Mouse (Mus musculus): ENCODE results near the gene Vdr.

The Vdr gene

GRCm38 (mm10) chr15:97920306-97920705 is 9.9 kb upstream of the Vdr start:
- no peak for DNase-seq (ENCODE audit: low read depth, low spot score)

- no peak for DNase-seq (ENCODE audit: low read depth, low spot score)
Observed at GRCm38 (mm10) chr15:97919217-97919616, 8.8 kb upstream of the Vdr start.

- no peak for DNase-seq (ENCODE audit: low read depth, low spot score)
Observed at GRCm38 (mm10) chr15:97917994-97918393, 7.6 kb upstream of the Vdr start.

DNA sequence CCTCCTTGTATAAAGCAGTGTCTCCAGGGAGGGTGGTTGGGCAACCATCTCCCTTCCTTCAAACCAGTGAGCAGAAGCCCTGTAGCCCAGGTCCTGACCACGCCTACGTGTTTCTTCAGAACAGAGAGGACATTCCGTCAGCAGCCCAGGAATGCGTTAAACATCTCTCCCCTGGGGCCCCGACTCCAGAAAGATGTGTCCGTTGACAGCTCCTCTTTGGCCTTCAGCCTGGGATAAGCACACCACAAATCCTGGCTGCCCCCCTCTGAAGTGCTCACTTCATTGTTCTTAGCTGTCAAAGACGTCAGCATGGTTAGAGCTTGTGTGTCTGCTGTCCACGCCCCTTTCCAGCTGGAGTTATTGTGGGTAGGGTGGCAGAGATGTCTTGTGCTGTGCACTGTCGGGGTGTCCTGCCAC is 3.9 kb upstream of the Vdr start:
- peak; percentile 63 for DNase-seq (ENCODE audit: low read depth, low spot score)

DNA sequence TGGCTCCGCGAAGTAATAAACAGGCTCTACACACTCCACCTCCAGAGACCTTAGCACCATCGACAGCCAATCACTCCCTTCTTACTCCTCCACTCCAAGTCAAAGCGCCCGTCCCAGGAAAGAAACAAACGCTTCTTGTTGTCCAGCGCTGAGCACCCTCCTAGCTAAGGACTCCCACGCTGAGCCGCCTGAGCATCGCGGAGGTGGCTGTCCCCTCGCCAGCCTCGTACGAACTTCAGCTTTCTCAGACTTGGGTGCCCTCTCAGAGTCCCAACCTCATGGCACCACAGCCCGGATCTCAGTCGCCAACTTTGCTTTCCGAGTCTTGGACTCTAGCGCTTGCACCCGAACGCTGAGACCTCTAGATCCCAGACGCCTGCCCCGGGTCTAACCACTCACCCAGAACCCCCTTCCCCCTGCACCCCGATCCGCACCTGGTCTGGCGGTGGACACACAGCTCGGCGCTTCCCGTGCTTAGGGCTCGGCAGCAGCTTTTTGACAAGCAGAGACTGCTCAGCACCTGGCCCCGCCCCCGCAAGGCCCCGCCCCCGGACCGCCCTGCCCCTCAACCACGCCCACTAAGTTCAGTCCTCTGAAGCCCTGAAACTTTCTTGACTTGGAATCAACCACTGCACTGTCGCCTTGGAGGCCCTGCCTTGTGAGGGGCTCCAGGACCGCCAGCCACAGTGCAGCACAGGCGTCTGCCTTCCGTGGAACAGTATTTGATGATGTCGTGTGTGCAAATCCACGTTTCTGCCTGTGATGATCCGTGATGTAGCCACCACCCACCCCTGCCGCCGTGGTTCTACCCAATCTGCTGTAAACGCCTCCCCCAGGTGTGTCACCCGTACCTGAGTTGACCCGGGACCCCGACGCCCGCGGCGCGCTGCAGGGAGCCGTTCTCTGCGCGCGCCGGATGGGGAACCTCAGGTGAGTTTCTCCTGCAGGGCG is 2.4 kb downstream of the Vdr start:
- DNase-seq (ENCODE audit: low read depth, low spot score): no peak

DNA sequence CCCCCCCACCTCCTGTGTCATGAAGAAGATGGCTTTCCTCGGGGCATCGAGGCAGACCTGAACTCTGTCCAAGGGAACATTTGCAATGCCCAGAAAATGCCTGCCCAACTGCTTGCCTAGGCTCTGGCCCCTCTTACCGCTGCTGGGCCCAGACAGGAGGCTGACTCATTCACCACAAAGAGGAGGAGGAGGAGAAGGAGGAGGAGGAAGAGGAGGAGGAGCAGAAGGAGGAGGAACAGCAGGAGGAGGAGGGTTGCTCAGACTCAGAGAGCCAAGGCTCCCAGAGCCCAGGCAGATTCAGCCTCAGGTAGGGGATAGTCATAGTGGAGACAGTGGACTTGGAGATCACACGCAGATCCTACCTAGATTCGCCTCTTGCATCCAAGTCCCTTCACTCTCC is 3.2 kb downstream of the Vdr start:
- no peak for DNase-seq (ENCODE audit: low read depth, low spot score)

GRCm38 (mm10) chr15:97905281-97905680 is 5.1 kb downstream of the Vdr start:
- no peak for DNase-seq (ENCODE audit: low read depth, low spot score)

DNA sequence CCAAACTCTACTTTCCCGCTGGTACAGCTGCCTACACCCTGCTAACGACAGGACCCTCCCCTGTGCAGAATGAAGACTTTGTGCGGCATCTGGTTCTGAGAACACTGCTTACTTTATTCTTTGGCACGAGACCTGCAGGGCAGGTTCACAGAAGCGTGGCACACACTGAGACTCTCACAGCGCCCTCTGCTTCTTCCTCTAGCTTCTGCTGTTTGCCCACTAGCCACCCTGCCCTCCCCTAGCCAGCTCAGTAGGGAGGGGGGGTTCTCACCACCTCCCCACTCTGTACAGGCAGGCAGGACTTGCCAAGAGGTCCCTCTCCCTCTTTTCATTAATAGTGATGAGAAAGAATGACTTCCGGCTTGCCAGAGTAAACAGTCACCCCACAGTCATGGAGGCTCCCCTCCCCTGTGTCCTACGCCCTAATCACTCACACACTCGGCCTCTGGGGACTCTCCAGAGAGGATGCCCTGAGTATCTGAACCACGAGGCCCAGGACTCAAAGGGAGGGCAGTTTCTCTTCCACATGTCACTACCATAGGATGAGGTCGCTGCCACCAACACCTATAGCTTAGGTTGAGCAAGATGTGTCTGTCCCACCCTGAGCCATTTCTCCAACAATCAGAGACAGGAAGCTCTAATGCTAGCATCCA is 6.0 kb downstream of the Vdr start:
- DNase-seq (ENCODE audit: low read depth, low spot score): no peak

DNA sequence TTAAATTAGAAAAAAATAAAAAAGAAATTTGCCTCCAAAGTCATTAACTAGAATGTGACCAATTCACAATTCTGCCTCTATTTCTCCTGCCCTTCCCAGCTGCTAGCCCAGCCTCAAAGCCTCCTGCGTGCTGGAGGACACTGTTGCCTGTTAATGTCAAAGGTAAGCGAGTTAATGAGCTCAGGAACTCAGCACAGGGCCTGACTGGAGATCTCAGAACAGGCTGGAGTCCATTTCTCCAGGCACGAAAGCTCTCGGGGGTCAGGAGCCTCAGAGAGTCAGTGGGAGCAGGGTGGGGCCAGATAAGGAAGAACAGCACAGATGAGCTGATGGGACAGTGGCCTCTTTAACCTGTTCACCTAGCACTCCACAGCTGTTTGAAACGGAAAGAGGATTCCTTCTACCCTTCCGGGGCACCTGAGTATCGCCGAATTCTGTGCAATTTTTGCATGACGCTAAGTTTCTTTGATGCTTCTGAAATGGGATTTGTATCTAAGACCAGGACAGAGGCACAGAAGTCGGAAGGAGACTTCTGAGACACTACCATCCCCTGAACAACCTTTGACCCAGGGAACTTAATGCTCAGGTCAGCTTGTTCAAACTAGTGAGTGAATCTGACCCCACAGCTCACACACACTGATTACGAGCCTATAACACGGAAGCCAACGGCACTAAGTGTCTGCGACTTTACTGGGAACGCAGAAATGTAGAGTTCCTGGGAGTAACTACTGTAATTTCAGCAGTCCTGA is 7.0 kb downstream of the Vdr start:
- DNase-seq (ENCODE audit: low read depth, low spot score): no peak

DNA sequence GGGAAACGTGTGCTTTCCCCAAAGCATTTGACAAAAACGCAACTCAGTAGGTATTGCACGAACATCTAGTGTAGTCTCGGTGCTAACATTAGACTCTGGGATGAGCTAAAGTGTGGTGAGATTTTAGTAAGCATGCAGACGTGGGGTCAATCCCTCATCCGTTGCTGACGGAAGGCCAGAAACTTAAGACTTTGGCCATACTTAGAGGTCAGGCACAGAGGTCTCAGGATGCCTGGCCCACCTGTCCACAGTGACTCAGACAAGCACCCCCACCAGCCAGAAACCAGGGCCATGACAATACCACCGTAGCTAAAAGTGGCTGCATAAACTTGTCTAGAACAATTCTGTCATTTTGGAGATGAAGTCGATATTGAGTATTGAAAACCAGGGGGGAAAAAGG is 9.4 kb downstream of the Vdr start:
- DNase-seq (ENCODE audit: low read depth, low spot score): no peak

DNA sequence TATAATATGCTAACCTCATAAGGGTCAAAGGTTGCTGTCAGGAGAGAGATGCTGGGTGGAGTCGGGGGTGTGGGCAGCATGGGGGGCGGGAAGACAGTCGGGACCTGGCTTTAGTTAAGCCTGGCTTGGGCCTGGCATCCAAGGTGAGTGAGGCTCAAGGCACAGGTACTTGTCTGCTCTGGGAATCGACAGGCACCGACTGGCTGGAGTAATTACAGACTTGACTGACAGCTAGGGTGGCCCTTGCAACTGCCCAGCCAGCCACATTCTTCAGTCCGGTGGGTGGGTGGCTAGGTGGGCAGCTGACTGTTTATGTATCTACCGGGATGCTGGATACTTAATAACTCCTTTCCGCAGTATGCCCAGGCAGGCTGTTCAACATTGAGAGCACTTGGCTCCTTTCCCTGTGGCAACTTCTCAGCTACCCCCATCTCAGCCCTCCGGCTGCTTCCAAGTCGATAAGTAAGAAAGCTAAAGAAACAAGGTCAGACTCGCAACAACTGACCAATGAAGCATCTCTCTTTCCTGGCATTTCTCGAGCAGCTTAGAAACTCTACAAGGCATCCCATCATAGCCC is 10.0 kb downstream of the Vdr start:
- no peak for DNase-seq (ENCODE audit: low read depth, low spot score)

DNA sequence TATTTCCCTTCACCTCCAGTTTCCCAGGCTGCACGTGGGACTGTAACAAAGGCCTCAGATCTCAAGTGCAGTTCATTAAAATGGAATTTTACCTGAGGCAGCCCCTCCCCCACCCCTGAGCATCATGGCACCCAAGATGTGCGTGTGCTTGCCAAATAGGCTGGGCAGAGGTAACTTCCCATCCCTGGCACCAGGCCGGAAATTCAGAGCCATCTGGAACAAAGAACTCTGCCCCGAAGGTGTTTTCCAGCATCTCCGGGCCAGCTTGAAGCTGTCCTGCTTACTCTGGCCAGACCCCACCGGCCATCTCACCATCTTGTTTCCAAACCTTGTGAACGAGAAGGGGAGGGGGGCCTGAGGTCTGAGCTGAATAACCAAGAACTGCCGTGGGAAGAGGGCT is 10.7 kb downstream of the Vdr start:
- DNase-seq (ENCODE audit: low read depth, low spot score): no peak

DNA sequence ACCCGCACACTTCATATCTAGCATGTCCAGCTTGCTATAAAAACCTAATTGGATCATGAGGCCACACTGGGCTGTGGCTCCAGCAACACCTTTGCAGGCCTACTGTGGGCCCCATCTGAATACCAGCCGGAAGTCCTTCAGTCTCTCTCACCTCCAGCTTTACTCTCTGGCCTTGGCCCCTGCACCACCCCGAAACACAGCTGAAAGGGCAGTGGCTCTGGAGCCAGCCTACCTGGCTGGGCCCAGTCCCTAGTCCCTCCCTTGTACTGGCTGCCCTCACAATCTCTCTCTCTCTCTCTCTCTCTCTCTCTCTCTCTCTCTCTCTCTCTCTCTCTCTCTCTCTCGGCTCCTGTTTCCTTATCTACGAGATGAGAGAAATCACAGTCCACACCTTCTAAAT is 11.6 kb downstream of the Vdr start:
- no peak for DNase-seq (ENCODE audit: low read depth, low spot score)

DNA sequence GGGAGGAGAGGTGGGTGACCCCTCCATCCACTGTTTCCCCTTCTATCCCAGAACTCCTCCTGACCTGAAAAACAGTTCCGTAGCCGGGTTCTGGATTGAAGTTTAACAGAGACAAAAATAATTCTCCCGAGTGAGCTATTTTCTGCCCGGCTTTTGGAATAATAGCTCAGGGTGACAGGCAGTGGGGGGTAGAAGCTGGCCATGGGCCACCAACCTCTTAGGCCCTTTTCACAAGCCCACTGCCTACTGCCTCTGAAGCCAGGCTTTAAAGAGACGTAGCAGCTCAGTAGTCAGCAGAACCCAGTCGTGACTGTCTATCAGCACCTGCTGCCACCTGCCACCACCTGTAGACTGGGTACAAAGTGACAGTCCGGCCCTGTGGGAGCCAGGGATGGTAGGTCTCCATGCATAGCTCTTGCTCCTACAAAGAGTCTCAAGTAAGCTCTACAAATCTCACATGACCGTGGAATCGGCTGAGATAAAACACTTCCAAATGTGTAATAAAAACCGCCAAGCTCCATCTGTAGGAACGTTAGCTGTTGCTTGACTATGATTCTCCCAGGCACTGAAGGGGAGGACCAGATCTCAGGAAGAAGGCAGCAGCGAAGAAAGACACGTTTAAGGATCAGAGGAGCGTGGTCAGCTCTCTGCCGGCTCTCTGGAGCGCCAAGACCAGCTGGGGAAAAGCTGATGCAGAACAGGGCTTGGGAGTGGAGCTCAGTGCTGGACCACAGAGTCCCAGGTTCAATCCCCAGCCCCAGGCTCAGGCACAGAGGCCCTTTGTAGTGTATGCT is 13.4 kb downstream of the Vdr start:
- no peak for DNase-seq (ENCODE audit: low read depth, low spot score)

GRCm38 (mm10) chr15:97896347-97896746 is 14.1 kb downstream of the Vdr start:
- DNase-seq (ENCODE audit: low read depth, low spot score): no peak

GRCm38 (mm10) chr15:97895847-97896246 is 14.6 kb downstream of the Vdr start:
- no peak for DNase-seq (ENCODE audit: low read depth, low spot score)

DNA sequence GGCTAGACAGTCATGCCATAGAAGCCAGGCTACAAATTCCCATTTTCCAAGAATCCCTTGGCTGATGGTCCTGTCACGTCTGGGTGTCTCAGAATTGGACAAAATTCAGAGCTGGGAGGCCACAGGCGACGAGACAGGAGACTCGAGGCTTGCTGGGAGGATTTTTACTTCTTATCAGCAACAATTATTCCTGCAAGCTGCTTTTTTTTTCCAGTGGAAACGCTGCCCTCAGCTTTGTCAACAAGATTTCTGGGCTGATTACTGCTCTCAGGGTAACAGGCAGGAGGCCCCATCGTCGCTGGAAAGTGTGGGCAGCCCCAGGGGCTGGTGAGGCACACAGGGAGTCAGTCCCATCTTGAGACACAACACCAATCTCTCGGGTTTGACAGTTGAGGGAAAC is 17.9 kb downstream of the Vdr start:
- DNase-seq (ENCODE audit: low read depth, low spot score): no peak

DNA sequence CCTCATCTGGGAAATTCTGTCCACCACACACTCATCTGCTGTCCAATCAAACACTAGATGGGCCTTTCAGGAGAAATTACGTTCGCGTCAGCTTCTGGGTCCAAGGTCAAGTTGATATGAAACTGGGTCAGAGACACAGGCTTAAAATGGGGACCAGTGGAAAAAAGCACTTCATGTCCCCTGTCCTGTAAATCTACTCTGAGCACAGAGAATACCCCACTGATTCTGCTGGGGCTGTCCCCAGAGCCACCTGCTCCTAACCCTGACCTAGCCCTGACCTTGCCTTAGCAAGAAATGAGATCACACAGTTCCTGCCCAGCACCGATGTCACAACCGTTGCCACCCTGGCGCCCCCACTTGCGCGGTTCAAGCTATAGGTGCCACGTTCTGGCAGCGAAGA is 20.0 kb downstream of the Vdr start:
- no peak for DNase-seq (ENCODE audit: low read depth, low spot score)

DNA sequence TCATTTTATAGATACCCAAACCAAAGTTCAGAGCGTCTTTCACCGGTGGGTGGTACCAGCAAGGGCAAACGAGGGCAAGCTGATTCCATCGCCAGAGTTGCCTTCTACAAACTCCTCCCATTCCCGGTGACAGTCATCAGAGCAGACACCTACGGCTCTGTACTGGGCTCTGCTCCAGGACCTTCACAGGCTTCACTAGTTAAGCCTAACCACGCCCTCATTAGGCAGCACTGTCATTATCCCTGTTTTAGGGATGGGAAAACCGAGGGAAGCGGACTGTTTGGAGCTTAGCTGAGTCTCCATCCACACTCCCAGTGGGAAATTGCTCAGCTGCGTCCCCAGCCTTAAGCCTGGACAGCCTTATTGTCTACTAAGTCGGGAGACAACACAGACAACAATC is 20.4 kb downstream of the Vdr start:
- DNase-seq (ENCODE audit: low read depth, low spot score): no peak

GRCm38 (mm10) chr15:97887541-97888016 is 22.9 kb downstream of the Vdr start:
- DNase-seq (ENCODE audit: low read depth, low spot score): no peak

DNA sequence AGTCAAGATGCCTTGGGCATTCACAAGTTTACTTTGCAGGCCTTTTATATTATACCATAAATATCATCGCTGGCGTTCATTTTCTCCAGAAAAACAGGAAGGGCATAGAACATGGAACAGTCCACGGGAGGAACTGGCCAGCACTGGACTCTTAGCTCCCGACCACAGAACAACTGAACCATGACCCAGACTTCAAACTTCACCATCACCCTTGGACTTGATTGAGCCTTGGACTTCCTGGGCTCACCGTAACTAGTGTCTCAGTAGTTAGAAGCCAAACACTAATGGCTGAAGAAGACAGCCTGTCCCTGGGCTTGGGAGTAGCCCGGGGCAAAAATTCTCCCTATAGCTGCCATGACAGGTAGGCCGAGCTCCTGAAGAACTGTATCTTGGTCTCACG is 29.0 kb downstream of the Vdr start:
- DNase-seq (ENCODE audit: low read depth, low spot score): no peak
